Mouse (Mus musculus) thymus, adult 2 months (tissue): Measurements from ENCODE around the gene Irs3. TPM values are rescaled to one million over a fixed set of nuclear protein-coding genes. Genes with fewer than 3 reads are reported as not detected.

Source experiments
- DNase-seq: peaks from one replicate; pipeline ENCODE4 v3.0.0; 2021
- H3K27ac ChIP-seq: fragments of 200-500 bp; 2 replicates; pipeline ENCODE4 v1.5.1; 2012; ENCODE audit warnings: low read length, control low read depth; ENCODE audit not compliant: control insufficient read depth, insufficient read depth
- H3K27me3 ChIP-seq: fragments of 200-500 bp; 2 replicates; pipeline ENCODE4 v1.6.1; 2012; ENCODE audit warnings: mild to moderate bottlenecking, low read length, moderate library complexity, mixed read lengths; ENCODE audit not compliant: control insufficient read depth, insufficient read depth
- H3K36me3 ChIP-seq: fragments of 200-500 bp; 2 replicates; pipeline ENCODE4 v1.6.1; 2012; ENCODE audit warnings: mild to moderate bottlenecking, low read length, moderate library complexity; ENCODE audit not compliant: control insufficient read depth, insufficient read depth
- H3K4me1 ChIP-seq: fragments of 200-500 bp; replicated peaks from 2 replicates; pipeline ENCODE4 v1.6.1; 2012; ENCODE audit warnings: low read length; ENCODE audit not compliant: control insufficient read depth, insufficient read depth
- H3K4me3 ChIP-seq: fragments of 200-500 bp; 2 replicates; pipeline ENCODE4 v1.5.1; 2012; ENCODE audit warnings: mild to moderate bottlenecking, low read length, control low read depth, moderate library complexity; ENCODE audit not compliant: control insufficient read depth, insufficient read depth
- CTCF ChIP-seq: fragments of 200-500 bp; IDR thresholded peaks from 2 replicates; pipeline ENCODE4 v1.5.1; 2012; ENCODE audit warnings: mild to moderate bottlenecking, control low read depth, low read length, moderate library complexity, borderline replicate concordance; ENCODE audit not compliant: control insufficient read depth, poor library complexity, insufficient read depth; ENCODE audit errors: extremely low read depth
- POLR2A ChIP-seq: fragments of 200-500 bp; IDR thresholded peaks from 2 replicates; pipeline ENCODE4 v1.6.1; 2012; ENCODE audit warnings: mild to moderate bottlenecking, low read length, control low read depth, moderate library complexity; ENCODE audit not compliant: control insufficient read depth, poor library complexity, insufficient read depth; ENCODE audit errors: extremely low read depth
- WGBS: fragments of 180-500 bp; shearing (Covaris S2); methylation state at CpG from one replicate; pipeline ENCODE4 v1.1.7; 2018; 5-methylcytosine and 5-hydroxymethylcytosine counted together
- polyA plus RNA-seq: library from polyadenylated mRNA; depleted of rRNA; stranded (reverse); fragments of >200 nt; gene quantifications from 2 replicates; pipeline ENCODE4 v1.2.3, GENCODE M21; 2012

Irs3 gene
- polyA plus RNA-seq, 1 experiment = 2.5 TPM

GRCm38 (mm10) chr5:137649669-137650571 lies 4.4 kb upstream of the Irs3 start:
- no peak overlapping the region for H3K27ac ChIP-seq
- 86% methylated on average over 18 of the region's 18 CpGs for WGBS
- no peaks in the 10 kb centered on the region; the same call in 1 of the 2 replicates for H3K27me3 ChIP-seq
- peaks cover 11% of the 10 kb centered on the region for H3K4me1 ChIP-seq
- TF ChIP-seq CTCF = no peak
- no peak for TF ChIP-seq POLR2A
- DNase-seq = no peak
- peaks cover 38% of the 10 kb centered on the region for H3K36me3 ChIP-seq
- H3K4me3 ChIP-seq = no peak overlapping the region

- Histone ChIP-seq H3K4me3 (no peak overlapping the region), H3K36me3 (peaks cover 31% of the 10 kb centered on the region), H3K4me1 (peaks cover 11% of the 10 kb centered on the region), H3K27ac (no peak overlapping the region), H3K27me3 (no peaks in the 10 kb centered on the region; the same call in 1 of the 2 replicates)
- 78% methylated on average over 4 of the region's 4 CpGs for WGBS
- TF ChIP-seq POLR2A = no peak
- no peak for TF ChIP-seq CTCF
- no peak for DNase-seq
These were observed 3.7 kb upstream of the Irs3 start for GRCm38 (mm10) chr5:137649251-137649650.

GRCm38 (mm10) chr5:137647827-137648601 lies 2.5 kb upstream of the Irs3 start:
- no peaks in the 10 kb centered on the region; the same call in 1 of the 2 replicates for H3K27me3 ChIP-seq
- H3K36me3 ChIP-seq = peaks cover 19% of the 10 kb centered on the region
- WGBS = 74% methylated on average over 9 of the region's 9 CpGs
- peaks cover 10% of the 10 kb centered on the region for H3K4me1 ChIP-seq
- no peak overlapping the region for H3K4me3 ChIP-seq
- no peak overlapping the region for H3K27ac ChIP-seq
- no peak for DNase-seq
- TF ChIP-seq POLR2A (no peak), CTCF (no peak)

GRCm38 (mm10) chr5:137645091-137645651 lies 343 bp downstream of the Irs3 start:
- H3K4me1 ChIP-seq = peaks cover 12% of the 10 kb centered on the region
- no peaks in the 10 kb centered on the region; the same call in 1 of the 2 replicates for H3K27me3 ChIP-seq
- WGBS = 7% methylated on average over 44 of the region's 44 CpGs
- no peak overlapping the region for H3K4me3 ChIP-seq
- H3K36me3 ChIP-seq = peaks cover 25% of the 10 kb centered on the region
- H3K27ac ChIP-seq = no peak overlapping the region
- DNase-seq = peak; percentile 37
- TF ChIP-seq CTCF (no peak), POLR2A (no peak)

- H3K27ac ChIP-seq = no peak overlapping the region
- no peak for DNase-seq
- H3K27me3 ChIP-seq = no peaks in the 10 kb centered on the region; the same call in 1 of the 2 replicates
- WGBS = 89% methylated on average over 19 of the region's 19 CpGs
- no peak overlapping the region for H3K4me3 ChIP-seq
- TF ChIP-seq CTCF = no peak
- TF ChIP-seq POLR2A = no peak
- peaks cover 13% of the 10 kb centered on the region for H3K4me1 ChIP-seq
- peaks cover 32% of the 10 kb centered on the region for H3K36me3 ChIP-seq
These were observed 1.0 kb downstream of the Irs3 start for GRCm38 (mm10) chr5:137644484-137644883.

GRCm38 (mm10) chr5:137642886-137643285 lies 2.6 kb downstream of the Irs3 start:
- Histone ChIP-seq H3K27ac (no peak overlapping the region), H3K36me3 (peaks cover 48% of the 10 kb centered on the region), H3K4me3 (no peak overlapping the region), H3K4me1 (peaks cover 10% of the 10 kb centered on the region), H3K27me3 (no peaks in the 10 kb centered on the region; the same call in 1 of the 2 replicates)
- 87% methylated on average over 4 of the region's 4 CpGs for WGBS
- DNase-seq = no peak
- no peak for TF ChIP-seq CTCF
- no peak for TF ChIP-seq POLR2A
